Mouse (Mus musculus): Measurements from ENCODE around the gene Ptrhd1. TPM values are rescaled to one million over a fixed set of nuclear protein-coding genes. Genes with fewer than 3 reads are reported as not detected.
A peak's percentile ranks its signal among the peaks of the same experiment; 100 is the strongest.

Ptrhd1 gene
- total RNA-seq (2014; rRNA removed) (6.9 and 8.5 TPM in 2 replicates), polyA plus RNA-seq (2015; fragmentation: Nextera tagmentation; extraction: Ambion mirVana) (8.3 and 8.4 TPM in 2 replicates)

DNA sequence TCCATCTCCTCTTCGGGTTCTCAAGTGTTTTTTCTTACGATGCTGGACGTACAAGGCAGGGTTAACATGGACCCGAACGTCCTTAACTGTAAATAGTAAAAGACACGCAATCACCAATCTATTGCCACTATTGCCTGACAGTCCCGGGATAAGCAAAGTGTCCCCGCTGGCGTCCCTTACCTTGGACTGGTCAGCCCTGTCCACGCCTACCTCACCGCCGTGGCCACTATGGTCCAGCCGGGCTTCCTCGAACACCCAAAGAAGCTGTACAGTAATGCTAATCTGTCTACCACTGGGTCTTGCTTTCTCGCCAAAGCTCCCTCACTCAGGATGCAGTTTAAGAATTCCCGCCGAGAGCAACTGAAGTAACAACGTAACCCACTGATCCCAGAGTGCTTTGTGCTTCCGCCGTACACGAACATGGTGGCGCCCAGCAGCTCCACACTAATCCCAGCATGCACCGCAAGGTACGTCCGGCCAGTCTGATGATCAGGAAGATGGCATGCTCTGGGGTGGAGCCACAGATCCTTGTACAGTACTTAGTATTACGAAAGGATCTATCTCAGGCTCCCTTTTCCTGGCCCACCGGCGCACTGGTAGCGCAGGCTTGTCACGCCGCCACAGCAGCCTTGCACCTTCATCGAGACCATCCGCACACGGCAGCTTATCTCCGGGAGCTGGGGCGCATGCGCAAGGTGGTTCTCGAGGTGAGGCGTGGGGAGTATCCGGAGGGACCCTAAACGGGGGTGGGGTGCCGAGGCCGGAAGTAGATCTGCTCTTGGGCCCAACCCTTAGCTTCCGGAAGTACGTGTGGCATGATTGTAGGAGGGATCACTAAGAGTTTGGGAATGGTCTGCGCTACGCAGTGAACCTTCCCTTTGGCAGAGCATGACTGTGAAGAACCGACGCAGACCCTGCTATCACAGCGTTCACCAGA lies at the start of gene Ptrhd1, which contains the start of gene Cenpo:
Gene Ptrhd1, plus strand, starts transcription at position 456 of the 937 bp plus-strand sequence.
Gene Cenpo, minus strand, starts transcription at position 723 of the 937 bp plus-strand sequence.
- H3K4me3 ChIP-seq (ENCODE audit: low read depth, low read length): peak within 1 kb of the TSS; percentile 55
- H3K36me3 ChIP-seq (ENCODE audit: insufficient read depth, low read length): peaks cover 11% of the 10 kb centered on the region; the same call in 1 of the 2 replicates
- H3K4me2 ChIP-seq (ENCODE audit: low read depth, low read length, poor library complexity, severe bottlenecking): peak within 1 kb of the TSS; percentile 64
- H3K27ac ChIP-seq (ENCODE audit: low read depth, low read length): peak within 1 kb of the TSS; percentile 96
- DNase-seq (ENCODE audit: low spot score): peak; percentile 98
- H3K9ac ChIP-seq (replicated peaks; ENCODE audit: low read length, poor library complexity, severe bottlenecking): peak within 1 kb of the TSS; percentile 74
- ATAC-seq (ENCODE audit: low FRiP score): peak; percentile 98
- H3K9me3 ChIP-seq (ENCODE audit: low read length): no peaks in the 10 kb centered on the region
- TF ChIP-seq CTCF (IDR thresholded peaks at IDR 0.05): no peak
- no peaks in the 10 kb centered on the region for H3K4me1 ChIP-seq (ENCODE audit: insufficient read depth, low read length)
- under 1% methylated on average over 50 of the region's 50 CpGs for WGBS
- H3K27me3 ChIP-seq (ENCODE audit: insufficient read depth, low read length): no peaks in the 10 kb centered on the region

DNA sequence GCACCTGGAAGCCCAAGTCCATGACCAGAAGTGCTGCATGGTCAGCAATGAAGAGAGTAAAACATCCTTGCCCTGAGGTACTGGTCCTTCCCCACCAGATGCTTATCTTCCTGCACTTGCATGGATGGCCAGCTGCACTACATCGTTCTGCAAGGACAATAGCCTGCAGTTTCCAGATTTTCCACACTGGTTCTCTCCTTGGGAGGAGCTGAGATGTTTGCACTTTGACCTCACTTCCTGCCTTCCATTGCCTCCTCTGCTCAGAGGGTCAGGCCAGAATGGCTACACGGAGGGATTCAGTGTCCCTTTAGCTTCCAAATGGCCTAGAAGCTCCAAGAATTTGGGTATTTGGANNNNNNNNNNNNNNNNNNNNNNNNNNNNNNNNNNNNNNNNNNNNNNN lies 49.2 kb upstream of the Ptrhd1 start:
- whole genome bisulfite sequencing: 72% methylated on average over 2 of the region's 2 CpGs
- no peak overlapping the region for H3K4me3 ChIP-seq (ENCODE audit: low read depth, low read length)
- ATAC-seq (ENCODE audit: low FRiP score) (no peak), DNase-seq (ENCODE audit: low spot score) (no peak)
- no peak overlapping the region for H3K9ac ChIP-seq (replicated peaks; ENCODE audit: low read length, poor library complexity, severe bottlenecking)
- no peak for TF ChIP-seq CTCF (IDR thresholded peaks at IDR 0.05)
- no peaks in the 10 kb centered on the region for H3K4me1 ChIP-seq (ENCODE audit: insufficient read depth, low read length)
- no peaks in the 10 kb centered on the region for H3K27me3 ChIP-seq (ENCODE audit: insufficient read depth, low read length)
- no peaks in the 10 kb centered on the region for H3K9me3 ChIP-seq (ENCODE audit: low read length)
- H3K27ac ChIP-seq (ENCODE audit: low read depth, low read length): no peak overlapping the region
- H3K36me3 ChIP-seq (ENCODE audit: insufficient read depth, low read length): peaks cover 6% of the 10 kb centered on the region
- H3K4me2 ChIP-seq (ENCODE audit: low read depth, low read length, poor library complexity, severe bottlenecking): no peak overlapping the region

DNA sequence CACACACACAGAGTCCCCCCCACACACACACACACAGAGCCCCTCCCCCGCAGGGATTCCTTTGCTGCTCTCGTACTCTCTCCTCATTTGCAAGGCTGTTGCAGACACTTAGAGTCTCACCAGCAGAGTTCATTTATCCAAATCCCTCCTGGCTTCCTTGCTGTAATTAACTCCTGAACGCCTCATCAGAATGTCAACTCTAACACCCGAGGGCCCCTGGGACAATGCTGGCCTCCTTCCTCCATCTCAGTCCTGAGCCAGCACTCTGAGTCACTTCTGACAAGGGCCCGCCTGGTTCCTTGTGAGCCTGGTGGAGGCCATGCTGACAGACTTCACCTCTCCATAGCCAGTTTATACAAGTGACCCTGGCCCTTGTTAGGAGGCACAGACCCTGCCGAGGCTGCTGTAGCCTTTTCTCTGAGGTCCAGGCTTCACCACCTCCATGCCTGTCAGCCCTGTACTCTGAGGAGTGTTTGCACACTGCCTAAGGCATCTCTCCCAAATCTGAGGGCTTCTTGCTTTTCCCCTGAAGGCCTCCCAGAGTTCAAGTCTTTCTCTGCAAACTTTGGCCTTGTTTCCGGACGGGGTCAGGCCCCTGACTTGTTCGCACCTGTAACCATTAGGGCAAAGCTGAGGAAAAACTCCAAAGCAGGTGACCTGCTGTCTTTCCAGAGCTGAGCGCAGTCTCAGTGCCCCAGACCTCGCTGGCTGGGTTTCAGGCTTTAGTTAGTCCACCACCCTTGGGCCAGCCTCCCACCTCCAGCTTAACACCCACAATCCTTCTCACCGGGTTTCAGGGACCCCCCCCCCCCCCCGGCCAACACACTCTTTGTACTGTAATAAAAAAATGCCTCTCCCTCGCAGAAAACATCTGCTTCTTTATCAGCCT lies 45.4 kb upstream of the Ptrhd1 start:
- WGBS: 35% methylated on average over 14 of the region's 14 CpGs
- Histone ChIP-seq H3K36me3 (ENCODE audit: insufficient read depth, low read length) (peaks cover 6% of the 10 kb centered on the region), H3K9ac (replicated peaks; ENCODE audit: low read length, poor library complexity, severe bottlenecking) (no peak overlapping the region), H3K27ac (ENCODE audit: low read depth, low read length) (no peak overlapping the region), H3K4me1 (ENCODE audit: insufficient read depth, low read length) (no peaks in the 10 kb centered on the region), H3K4me2 (ENCODE audit: low read depth, low read length, poor library complexity, severe bottlenecking) (no peak overlapping the region), H3K9me3 (ENCODE audit: low read length) (no peaks in the 10 kb centered on the region), H3K27me3 (ENCODE audit: insufficient read depth, low read length) (no peaks in the 10 kb centered on the region), H3K4me3 (ENCODE audit: low read depth, low read length) (no peak overlapping the region)
- peak; percentile 69 for ATAC-seq (ENCODE audit: low FRiP score)
- no peak for TF ChIP-seq CTCF (IDR thresholded peaks at IDR 0.05)
- DNase-seq (ENCODE audit: low spot score): peak; percentile 81

DNA sequence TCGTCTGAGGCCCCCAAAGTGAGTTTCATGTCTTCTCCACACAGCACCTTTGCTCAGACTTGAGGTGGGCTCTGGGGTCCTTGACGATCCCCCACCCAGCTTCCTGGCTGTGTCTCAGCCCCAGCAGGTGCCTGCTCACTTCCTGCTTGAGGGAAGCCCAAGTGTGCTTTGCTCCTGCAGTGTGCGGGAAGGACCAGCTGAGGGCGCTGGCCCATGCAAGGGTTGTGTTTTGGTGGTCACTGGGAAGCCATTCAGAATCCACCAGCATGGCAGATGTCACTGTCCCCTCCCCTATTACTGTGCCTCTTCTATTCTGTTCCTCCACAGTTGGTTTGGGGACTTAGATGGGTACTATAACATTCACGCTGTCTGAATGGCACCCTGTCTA lies 44.8 kb upstream of the Ptrhd1 start:
- Histone ChIP-seq H3K27me3 (ENCODE audit: insufficient read depth, low read length) (no peaks in the 10 kb centered on the region), H3K9ac (replicated peaks; ENCODE audit: low read length, poor library complexity, severe bottlenecking) (no peak overlapping the region), H3K9me3 (ENCODE audit: low read length) (no peaks in the 10 kb centered on the region), H3K4me1 (ENCODE audit: insufficient read depth, low read length) (no peaks in the 10 kb centered on the region), H3K36me3 (ENCODE audit: insufficient read depth, low read length) (peaks cover 11% of the 10 kb centered on the region; the same call in 1 of the 2 replicates), H3K4me3 (ENCODE audit: low read depth, low read length) (no peak overlapping the region), H3K4me2 (ENCODE audit: low read depth, low read length, poor library complexity, severe bottlenecking) (no peak overlapping the region), H3K27ac (ENCODE audit: low read depth, low read length) (no peak overlapping the region)
- peak; percentile 60 for TF ChIP-seq CTCF (IDR thresholded peaks at IDR 0.05)
- DNase-seq (ENCODE audit: low spot score) (no peak), ATAC-seq (ENCODE audit: low FRiP score) (no peak; the same call in 1 of the 2 replicates)
- WGBS: 41% methylated on average over 5 of the region's 5 CpGs

DNA sequence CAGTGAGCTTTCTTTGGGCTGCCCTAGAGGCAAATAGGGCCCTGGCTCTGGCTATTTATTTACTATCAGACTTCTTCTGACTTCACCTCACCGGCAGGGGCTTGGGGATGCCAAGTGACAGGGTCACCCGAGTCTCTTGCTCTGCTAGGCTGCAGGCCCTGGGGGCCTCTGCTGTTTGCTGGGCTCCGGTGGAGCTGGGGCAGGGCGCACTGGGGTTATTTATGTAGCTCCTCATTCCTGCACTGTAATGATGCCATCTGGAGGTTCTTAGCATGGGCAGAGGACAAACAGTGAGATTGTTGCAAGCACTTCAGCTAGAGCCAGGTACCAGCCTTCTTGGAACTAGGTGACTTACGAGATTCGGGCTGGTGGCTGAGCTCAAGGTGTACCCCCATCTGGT lies 41.3 kb upstream of the Ptrhd1 start:
- no peak for TF ChIP-seq CTCF (IDR thresholded peaks at IDR 0.05)
- Histone ChIP-seq H3K4me3 (ENCODE audit: low read depth, low read length) (no peak overlapping the region), H3K9me3 (ENCODE audit: low read length) (no peaks in the 10 kb centered on the region), H3K36me3 (ENCODE audit: insufficient read depth, low read length) (peaks cover 16% of the 10 kb centered on the region; the same call in 1 of the 2 replicates), H3K4me1 (ENCODE audit: insufficient read depth, low read length) (no peaks in the 10 kb centered on the region), H3K27me3 (ENCODE audit: insufficient read depth, low read length) (no peaks in the 10 kb centered on the region), H3K27ac (ENCODE audit: low read depth, low read length) (no peak overlapping the region), H3K9ac (replicated peaks; ENCODE audit: low read length, poor library complexity, severe bottlenecking) (no peak overlapping the region), H3K4me2 (ENCODE audit: low read depth, low read length, poor library complexity, severe bottlenecking) (no peak overlapping the region)
- DNase-seq (ENCODE audit: low spot score): no peak
- no peak for ATAC-seq (ENCODE audit: low FRiP score)
- 72% methylated on average over 6 of the region's 6 CpGs for whole genome bisulfite sequencing

All from midbrain, postnatal 0 days (tissue).